Mouse (Mus musculus) lung, adult 10 weeks (tissue): ENCODE data around the gene Picalm. TPM values are rescaled to one million over a fixed set of nuclear protein-coding genes. Genes with fewer than 3 reads are reported as not detected.

ENCODE experiments used
- polyA plus RNA-seq: library from polyadenylated mRNA; stranded (reverse); fragments of 350-450 nt; fragmentation: Illumina TruSeq; extraction: RNeasy Lipid Tissue Mini Kit (QIAGEN cat#74804); gene quantifications from one replicate; pipeline ENCODE4 v1.2.3, GENCODE M21; 2014; ENCODE audit warnings: low read depth, low replicate concordance; ENCODE audit not compliant: insufficient read depth

The Picalm gene
- 80.6 TPM for polyA plus RNA-seq

GRCm38 (mm10) chr7:90129732-90130392 lies at the start of gene Picalm:
TSS of gene Picalm (plus strand) at chr7:90130213.

Other genes starting within 250 kb of the Picalm start
- 3.4 TPM for gene Ccdc81, start 226.6 kb upstream of the Picalm start, polyA plus RNA-seq
- 40.7 TPM for gene Hikeshi, start 189.0 kb upstream of the Picalm start, polyA plus RNA-seq
- 32.8 TPM for gene Eed, start 149.2 kb upstream of the Picalm start, polyA plus RNA-seq
- gene Ccdc83, start 135.6 kb downstream of the Picalm start, polyA plus RNA-seq, result 0.56 TPM
- gene Sytl2, start 172.0 kb downstream of the Picalm start, polyA plus RNA-seq, result 12.1 TPM